Mouse (Mus musculus) mature B cell (primary cell): ENCODE data around the gene Ptprf.

ENCODE experiments used
- in situ Hi-C: fragments of 300-500 bp; cut with MboI; formaldehyde crosslinking; loops from 2 replicates; pipeline ENCODE4 v1.14.3; 2019

The Ptprf gene

GRCm38 (mm10) chr4:118259782-118260463, 31.3 kb downstream of the Ptprf start:
- in situ Hi-C loops: no loop called here

GRCm38 (mm10) chr4:118257977-118258376, 33.2 kb downstream of the Ptprf start:
- in situ Hi-C loops: no loop called here

- in situ Hi-C loops: no loop called here
These were observed 33.8 kb downstream of the Ptprf start for GRCm38 (mm10) chr4:118257416-118257815.

GRCm38 (mm10) chr4:118256217-118256616, 35.0 kb downstream of the Ptprf start:
- in situ Hi-C loops: no loop called here

GRCm38 (mm10) chr4:118254953-118255352, 36.3 kb downstream of the Ptprf start:
- in situ Hi-C loops: no loop called here

- in situ Hi-C loops: no loop called here
These were observed 43.9 kb downstream of the Ptprf start for GRCm38 (mm10) chr4:118247323-118247722.

GRCm38 (mm10) chr4:118245847-118246246, 45.4 kb downstream of the Ptprf start:
- in situ Hi-C loops: no loop called here

- in situ Hi-C loops: no loop called here
These were observed 47.4 kb downstream of the Ptprf start for GRCm38 (mm10) chr4:118243791-118244190.

GRCm38 (mm10) chr4:118243298-118243697, 47.9 kb downstream of the Ptprf start:
- in situ Hi-C loops: no loop called here

GRCm38 (mm10) chr4:118239960-118240689, 51.1 kb downstream of the Ptprf start:
- in situ Hi-C loops: no loop called here

GRCm38 (mm10) chr4:118238666-118239065, 52.5 kb downstream of the Ptprf start:
- in situ Hi-C loops: no loop called here

GRCm38 (mm10) chr4:118236871-118237270, 54.3 kb downstream of the Ptprf start:
- in situ Hi-C loops: no loop called here

- in situ Hi-C loops: no loop called here
These were observed 56.4 kb downstream of the Ptprf start for GRCm38 (mm10) chr4:118234711-118235388.

GRCm38 (mm10) chr4:118233886-118234285, 57.3 kb downstream of the Ptprf start:
- in situ Hi-C loops: no loop called here

- in situ Hi-C loops: no loop called here
These were observed 59.3 kb downstream of the Ptprf start for GRCm38 (mm10) chr4:118231861-118232260.

- in situ Hi-C loops: no loop called here
These were observed 62.0 kb downstream of the Ptprf start for GRCm38 (mm10) chr4:118229035-118229770.

GRCm38 (mm10) chr4:118227398-118227797, 63.8 kb downstream of the Ptprf start:
- in situ Hi-C loops: no loop called here

GRCm38 (mm10) chr4:118221261-118221660, 69.9 kb downstream of the Ptprf start:
- in situ Hi-C loops: no loop called here

GRCm38 (mm10) chr4:118220756-118221155, 70.4 kb downstream of the Ptprf start:
- in situ Hi-C loops: no loop called here

GRCm38 (mm10) chr4:118219487-118219886, 71.7 kb downstream of the Ptprf start:
- in situ Hi-C loops: no loop called here

GRCm38 (mm10) chr4:118218521-118218920, 72.7 kb downstream of the Ptprf start:
- in situ Hi-C loops: no loop called here
